Mouse (Mus musculus): ENCODE results near the gene Opalin.

GRCm38 (mm10) chr19:41089833-41090232 is 12.9 kb upstream of the Opalin start:
- TF ChIP-seq CTCF (IDR thresholded peaks at IDR 0.05; ENCODE audit: low read depth, low read length) (peak; percentile 66), GATA1 (IDR thresholded peaks at IDR 0.05; ENCODE audit: borderline replicate concordance, low read length) (no peak), TAL1 (conservative IDR thresholded peaks at IDR 0.05; ENCODE audit: low read depth, low read length) (no peak), POLR2AphosphoS5 (IDR thresholded peaks at IDR 0.05; ENCODE audit: insufficient replicate concordance, low read depth, low read length) (no peak)

Data from G1E (cell line).